Mouse (Mus musculus) testis, adult 2 months (tissue): Measurements from ENCODE around the gene Commd8. TPM values are rescaled to one million over a fixed set of nuclear protein-coding genes. Genes with fewer than 3 reads are reported as not detected.

Experiments used
- H3K27ac ChIP-seq: fragments of 200-500 bp; 2 replicates; pipeline ENCODE4 v1.5.1; 2012; ENCODE audit warnings: low read depth, low read length; ENCODE audit not compliant: control insufficient read depth, insufficient read depth
- H3K27me3 ChIP-seq: fragments of 200-500 bp; 2 replicates; pipeline ENCODE4 v1.6.1; 2012; ENCODE audit warnings: mild to moderate bottlenecking, low read length, moderate library complexity; ENCODE audit not compliant: control insufficient read depth, insufficient read depth
- H3K36me3 ChIP-seq: fragments of 200-500 bp; 2 replicates; pipeline ENCODE4 v1.6.1; 2012; ENCODE audit warnings: mild to moderate bottlenecking, low read length; ENCODE audit not compliant: control insufficient read depth, insufficient read depth
- H3K4me1 ChIP-seq: fragments of 200-500 bp; 2 replicates; pipeline ENCODE4 v1.6.1; 2012; ENCODE audit warnings: low read length; ENCODE audit not compliant: control insufficient read depth, insufficient read depth
- H3K4me3 ChIP-seq: fragments of 200-500 bp; 2 replicates; pipeline ENCODE4 v1.5.1; 2012; ENCODE audit warnings: low read depth, mild to moderate bottlenecking, low read length, moderate library complexity, mixed read lengths; ENCODE audit not compliant: control insufficient read depth
- CTCF ChIP-seq: fragments of 200-500 bp; IDR thresholded peaks from 2 replicates; pipeline ENCODE4 v1.5.1; 2012; ENCODE audit warnings: low read depth, mild to moderate bottlenecking, inconsistent platforms, low read length, moderate library complexity; ENCODE audit not compliant: control insufficient read depth, insufficient read depth, insufficient replicate concordance
- POLR2A ChIP-seq: fragments of 200-500 bp; IDR thresholded peaks from 2 replicates; pipeline ENCODE4 v1.6.1; 2012; ENCODE audit warnings: low read depth, mild to moderate bottlenecking, inconsistent platforms, low read length, moderate library complexity; ENCODE audit not compliant: control insufficient read depth
- polyA plus RNA-seq: library from polyadenylated mRNA; depleted of rRNA; stranded (reverse); fragments of >200 nt; gene quantifications from 2 replicates; pipeline ENCODE4 v1.2.3, GENCODE M21; 2012

Gene Commd8
- polyA plus RNA-seq, 1 experiment: 2.7 TPM

GRCm38 (mm10) chr5:72184437-72185100 is 16.6 kb upstream of the Commd8 start:
- H3K27me3 ChIP-seq: no peaks in the 10 kb centered on the region
- no peak overlapping the region for H3K27ac ChIP-seq
- H3K36me3 ChIP-seq: no peaks in the 10 kb centered on the region
- H3K4me1 ChIP-seq: peaks cover 4% of the 10 kb centered on the region
- no peak overlapping the region for H3K4me3 ChIP-seq
- TF ChIP-seq POLR2A (no peak), CTCF (no peak)

GRCm38 (mm10) chr5:72183929-72184328 is 15.9 kb upstream of the Commd8 start:
- Histone ChIP-seq H3K4me3 (no peak overlapping the region), H3K4me1 (peaks cover 4% of the 10 kb centered on the region), H3K36me3 (no peaks in the 10 kb centered on the region), H3K27me3 (no peaks in the 10 kb centered on the region), H3K27ac (no peak overlapping the region)
- TF ChIP-seq CTCF (no peak), POLR2A (no peak)

GRCm38 (mm10) chr5:72182804-72183203 is 14.8 kb upstream of the Commd8 start:
- Histone ChIP-seq H3K27me3 (no peaks in the 10 kb centered on the region), H3K36me3 (no peaks in the 10 kb centered on the region), H3K4me3 (no peak overlapping the region), H3K4me1 (peaks cover 4% of the 10 kb centered on the region), H3K27ac (no peak overlapping the region)
- TF ChIP-seq CTCF: no peak

GRCm38 (mm10) chr5:72181194-72181593 is 13.2 kb upstream of the Commd8 start:
- Histone ChIP-seq H3K36me3 (no peaks in the 10 kb centered on the region), H3K27me3 (no peaks in the 10 kb centered on the region), H3K4me1 (peaks cover 10% of the 10 kb centered on the region), H3K4me3 (no peak overlapping the region), H3K27ac (no peak overlapping the region)
- TF ChIP-seq CTCF: no peak
- no peak for TF ChIP-seq POLR2A

- no peaks in the 10 kb centered on the region for H3K27me3 ChIP-seq
- no peaks in the 10 kb centered on the region for H3K36me3 ChIP-seq
- peaks cover 7% of the 10 kb centered on the region for H3K4me1 ChIP-seq
- no peak overlapping the region for H3K4me3 ChIP-seq
- TF ChIP-seq POLR2A (no peak), CTCF (no peak)
- H3K27ac ChIP-seq: no peak overlapping the region
These were observed 7.5 kb upstream of the Commd8 start for GRCm38 (mm10) chr5:72175530-72175929.

GRCm38 (mm10) chr5:72175050-72175449 is 7.1 kb upstream of the Commd8 start:
- no peaks in the 10 kb centered on the region for H3K27me3 ChIP-seq
- no peak overlapping the region for H3K27ac ChIP-seq
- H3K36me3 ChIP-seq: no peaks in the 10 kb centered on the region
- H3K4me3 ChIP-seq: no peak overlapping the region
- peaks cover 7% of the 10 kb centered on the region for H3K4me1 ChIP-seq
- TF ChIP-seq CTCF (no peak), POLR2A (no peak)

GRCm38 (mm10) chr5:72173521-72173920 is 5.5 kb upstream of the Commd8 start:
- TF ChIP-seq CTCF: no peak
- H3K4me1 ChIP-seq: peaks cover 7% of the 10 kb centered on the region
- H3K27me3 ChIP-seq: no peaks in the 10 kb centered on the region
- no peak overlapping the region for H3K4me3 ChIP-seq
- H3K27ac ChIP-seq: no peak overlapping the region
- H3K36me3 ChIP-seq: no peaks in the 10 kb centered on the region

GRCm38 (mm10) chr5:72172675-72173074 is 4.7 kb upstream of the Commd8 start:
- Histone ChIP-seq H3K4me1 (peaks cover 7% of the 10 kb centered on the region), H3K27ac (no peak overlapping the region), H3K4me3 (no peak overlapping the region), H3K36me3 (no peaks in the 10 kb centered on the region), H3K27me3 (no peaks in the 10 kb centered on the region)
- TF ChIP-seq POLR2A (no peak), CTCF (no peak)
